Mouse (Mus musculus) layer of hippocampus, adult 9-11 months (tissue): ENCODE measurements around the gene Nectin2.
"Not testable (repeated sequence)": the region's sequence is repeated elsewhere in the genome, so short reads cannot be mapped to it uniquely, and the experiment has no call there.

Experiments used
- DNase-seq: peaks from one replicate; pipeline ENCODE4 v3.0.0; 2022

Nectin2 gene

DNA sequence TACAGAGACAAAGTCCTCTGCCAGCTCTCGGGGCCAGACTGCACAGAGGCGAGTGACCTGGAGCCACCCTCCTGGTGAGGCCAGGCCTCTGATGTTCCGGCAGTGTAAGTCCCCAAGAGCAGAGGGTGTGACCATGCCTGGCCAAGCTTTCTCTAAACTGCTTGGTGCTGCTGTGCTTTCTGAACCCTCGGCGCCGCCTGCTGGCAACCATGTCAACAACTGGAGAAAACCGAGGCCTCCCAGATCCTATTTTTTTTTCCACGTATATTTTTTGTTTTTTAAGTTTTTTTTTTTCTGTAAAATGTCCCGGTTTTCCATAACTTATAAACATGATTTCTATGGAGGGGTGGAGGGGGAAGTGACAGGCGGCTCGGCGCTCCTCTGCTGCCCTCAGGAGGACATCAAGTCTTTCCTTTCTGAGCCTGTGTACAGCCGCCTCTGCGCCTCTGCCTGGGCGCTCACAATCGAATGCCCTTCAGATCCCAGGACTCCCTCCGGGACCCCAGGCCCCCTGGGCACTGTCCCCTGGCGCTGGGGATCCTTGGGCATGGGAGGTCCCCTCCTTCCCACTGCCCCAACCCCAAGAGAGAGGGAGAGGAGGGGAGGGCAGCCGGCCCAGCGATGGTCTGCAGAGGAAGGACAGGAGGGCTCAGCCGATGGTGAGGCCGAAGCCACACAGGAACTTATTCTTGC, 49.1 kb downstream of the Nectin2 start:
- peak; percentile 71 for DNase-seq

- DNase-seq, result no peak
Measured at GRCm38 (mm10) chr7:19700299-19701068, 49.8 kb downstream of the Nectin2 start.

- DNase-seq, result no peak
Measured at GRCm38 (mm10) chr7:19699827-19700148, 50.5 kb downstream of the Nectin2 start.

DNA sequence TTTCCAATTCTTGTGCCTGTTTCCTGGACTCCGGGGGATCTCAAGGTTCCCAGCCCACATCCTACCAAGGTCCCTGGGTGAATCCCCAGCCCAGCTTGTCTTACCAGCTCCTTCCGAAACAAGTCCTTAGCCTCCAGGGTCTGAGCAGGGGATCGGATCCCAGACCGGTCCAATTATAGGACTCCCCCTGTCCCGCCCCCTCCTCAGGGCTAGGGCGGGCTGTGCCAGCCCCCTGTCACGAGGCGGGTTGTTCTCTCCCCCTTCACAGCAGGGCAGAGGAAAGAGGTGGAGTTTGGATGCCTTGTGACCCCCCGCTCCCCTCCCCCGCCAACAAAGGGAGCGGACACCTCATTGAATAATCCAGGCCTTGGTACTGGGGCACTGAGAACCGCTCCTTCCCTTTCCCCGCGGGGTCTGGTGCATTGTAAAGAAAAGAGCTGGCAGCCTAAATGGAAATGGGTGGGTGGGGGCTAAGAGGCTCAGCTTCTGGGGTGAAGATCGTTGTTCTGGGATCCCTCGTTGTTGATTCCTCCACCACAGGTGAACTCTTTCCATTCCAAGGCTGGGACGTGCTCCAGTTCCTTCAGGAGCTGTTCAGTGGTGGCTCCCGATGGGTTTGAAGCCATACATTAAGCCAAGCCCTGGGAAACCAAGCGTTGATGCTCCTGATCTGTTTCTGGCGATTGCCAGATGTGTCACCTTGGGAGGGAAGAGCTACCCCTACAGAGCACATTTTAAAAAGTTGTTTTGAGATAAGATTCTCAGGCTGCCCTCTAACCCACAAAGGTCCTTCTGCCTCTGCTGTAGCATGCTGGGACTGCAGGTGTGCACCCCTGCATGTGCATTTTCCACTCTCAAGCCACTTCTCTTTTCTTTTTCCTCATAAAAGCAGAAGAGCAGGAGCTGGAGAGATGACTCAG, 51.1 kb downstream of the Nectin2 start, which contains the start of gene Apoe:
Apoe (minus strand) TSS at position 282 of the 920 bp plus-strand sequence.
- DNase-seq, result peak; percentile 91

DNA sequence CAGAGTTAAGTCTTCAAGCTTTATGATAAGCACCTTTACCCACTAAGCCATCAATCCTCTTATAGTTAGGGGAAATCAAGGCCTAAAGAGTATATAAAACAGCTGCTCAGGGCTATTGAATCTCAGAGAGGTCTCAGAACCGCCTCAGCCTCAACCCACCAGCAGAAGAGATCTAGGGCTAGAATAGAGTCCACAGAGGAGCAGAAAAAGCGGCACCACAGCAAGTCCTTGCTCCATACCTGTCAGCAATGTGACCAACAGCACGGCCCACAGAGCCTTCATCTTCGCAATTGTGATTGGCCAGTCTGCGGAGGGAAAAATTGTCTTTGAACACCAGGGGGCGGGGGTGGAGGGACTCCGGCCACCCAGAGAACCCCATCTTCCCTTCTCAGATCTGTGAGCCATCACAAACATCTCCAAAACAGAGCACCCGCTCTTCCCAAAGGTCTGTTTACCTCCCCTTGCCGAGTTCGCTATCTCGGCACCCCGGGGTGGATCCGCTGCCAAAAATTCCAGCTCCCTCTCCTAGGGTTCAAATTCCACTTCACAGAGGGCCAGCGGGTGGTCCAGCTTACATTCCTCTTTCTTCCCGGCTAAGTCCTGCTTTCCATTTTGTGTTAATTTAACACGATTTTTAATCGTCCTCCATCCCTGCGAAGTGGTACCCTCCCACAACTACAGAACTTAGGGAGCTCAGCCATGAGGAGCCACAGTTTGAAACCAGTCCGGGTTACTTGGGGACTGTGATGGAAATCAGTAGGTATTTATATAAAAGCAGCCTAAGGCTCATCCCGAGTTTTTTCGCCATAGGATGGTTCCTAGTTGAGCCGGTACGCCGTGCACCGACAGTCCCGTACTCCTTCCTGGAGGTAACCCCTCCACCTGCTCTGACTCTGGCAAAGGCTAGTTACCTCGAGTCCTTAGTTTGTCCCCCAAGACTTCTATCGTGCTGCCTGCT, 52.1 kb downstream of the Nectin2 start:
- DNase-seq, result no peak

DNA sequence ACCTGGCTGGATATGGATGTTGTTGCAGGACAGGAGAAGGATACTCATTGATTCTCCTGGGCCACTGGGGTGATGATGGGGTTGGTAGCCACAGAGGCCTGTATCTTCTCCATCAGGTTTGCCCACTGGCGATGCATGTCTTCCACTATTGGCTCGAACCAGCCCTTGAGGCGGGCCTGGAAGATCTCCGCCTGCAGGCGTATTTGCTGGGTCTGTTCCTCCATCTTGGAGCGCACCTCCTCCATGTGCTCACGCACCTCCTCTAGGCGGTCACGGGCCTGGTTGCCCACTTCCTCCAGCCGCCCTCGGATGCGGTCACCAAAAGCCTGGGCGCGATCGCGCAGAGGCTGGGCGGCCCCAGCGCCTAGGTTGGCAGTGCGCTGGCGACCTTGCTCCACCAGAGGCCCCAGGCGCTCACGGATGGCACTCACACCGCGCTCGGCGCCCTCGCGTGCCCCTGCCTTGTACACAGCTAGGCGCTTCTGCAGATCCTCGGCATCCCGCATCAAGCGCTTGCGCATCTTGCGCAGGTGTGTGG, 53.9 kb downstream of the Nectin2 start:
- no peak for DNase-seq

GRCm38 (mm10) chr7:19695881-19696280, 54.4 kb downstream of the Nectin2 start:
- no peak for DNase-seq

DNA sequence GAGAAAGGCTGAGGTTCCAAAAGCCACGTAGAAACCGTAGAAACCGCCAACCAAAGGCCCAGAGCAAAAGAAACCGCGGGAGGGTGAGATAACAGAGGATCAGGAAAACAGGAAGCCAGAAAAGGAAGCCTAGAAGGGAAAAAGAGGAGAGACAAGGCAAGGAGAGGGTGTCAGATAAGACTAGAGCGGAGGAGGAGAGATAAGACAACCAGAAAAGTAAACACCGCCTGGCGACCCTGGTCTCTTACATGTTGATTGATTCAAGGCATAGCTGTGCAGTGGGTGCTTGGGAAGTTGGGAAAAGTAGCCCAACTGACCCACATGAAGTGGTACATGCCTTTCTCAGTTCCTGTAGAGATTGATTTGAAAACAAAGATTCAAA, 55.1 kb downstream of the Nectin2 start:
- DNase-seq, result no peak

- no peak for DNase-seq
Measured at GRCm38 (mm10) chr7:19694336-19695212, 55.7 kb downstream of the Nectin2 start.

DNA sequence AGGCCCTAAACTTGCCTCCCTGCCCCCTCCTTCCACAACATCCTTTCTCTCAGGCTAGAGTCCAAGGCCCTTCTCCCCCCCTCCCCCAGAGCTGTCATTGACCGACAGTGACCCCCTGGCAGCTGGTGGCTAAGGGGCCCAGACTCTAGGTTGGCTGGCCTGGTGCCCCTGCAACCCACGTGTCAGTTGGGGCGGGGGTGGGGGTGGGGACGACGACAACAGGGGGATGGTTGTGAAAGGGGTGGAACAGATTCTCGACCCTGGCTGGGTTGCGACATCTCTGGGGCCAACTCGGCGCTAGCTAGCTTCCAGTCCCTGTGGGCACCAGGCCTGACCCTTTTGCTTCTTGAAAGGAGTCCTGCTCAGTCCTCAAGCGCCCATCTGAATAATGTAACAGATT, 56.9 kb downstream of the Nectin2 start:
- DNase-seq, result peak; percentile 84

GRCm38 (mm10) chr7:19691873-19692865, 58.1 kb downstream of the Nectin2 start, which contains the start of gene Apoc1:
Apoc1 (minus strand) TSS chr7:19692660.
- no peak for DNase-seq

DNA sequence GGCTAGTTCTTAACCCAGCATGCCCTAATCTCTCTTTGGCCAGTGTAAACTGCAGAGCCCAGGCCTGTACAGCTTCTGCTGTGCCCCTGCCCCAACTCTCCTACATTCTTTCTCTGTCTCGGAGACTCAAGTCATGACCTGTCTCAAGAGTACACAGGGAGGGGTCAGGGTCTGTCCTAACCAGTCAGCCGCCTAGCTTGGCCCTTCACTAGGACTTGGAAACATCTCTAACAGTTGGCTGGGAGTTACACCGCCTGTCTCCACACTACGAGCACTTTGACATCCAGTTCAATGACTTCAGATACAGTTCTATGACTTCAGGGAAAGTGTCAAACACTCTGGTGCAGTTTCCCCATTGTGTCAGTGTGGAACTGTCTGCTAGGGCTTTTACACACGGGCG, 58.8 kb downstream of the Nectin2 start:
- DNase-seq, result no peak

GRCm38 (mm10) chr7:19690845-19691244, 59.4 kb downstream of the Nectin2 start:
- no peak for DNase-seq

GRCm38 (mm10) chr7:19688611-19689010, 61.7 kb downstream of the Nectin2 start:
- no peak for DNase-seq

DNA sequence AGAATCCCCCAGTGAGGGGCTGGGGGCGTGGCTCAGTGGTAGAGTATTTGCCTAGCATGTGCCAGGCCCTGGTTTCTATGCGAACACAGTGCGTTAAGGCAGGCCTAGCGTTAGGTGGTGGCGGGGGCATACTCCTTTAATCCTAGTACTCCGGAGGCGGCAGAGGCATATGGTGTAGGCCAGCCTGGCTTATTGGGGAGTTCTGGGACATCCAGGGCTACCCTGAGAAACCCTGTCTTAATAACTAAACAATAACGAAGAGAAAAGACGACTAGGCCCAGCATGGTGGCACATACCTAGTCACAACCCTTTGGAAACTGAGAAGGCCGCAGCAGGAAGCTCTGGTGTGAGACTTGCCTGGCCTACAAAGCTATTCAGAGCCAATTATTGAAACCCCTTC, 62.2 kb downstream of the Nectin2 start:
- no peak for DNase-seq

- DNase-seq, result not testable (repeated sequence)
Measured at GRCm38 (mm10) chr7:19686927-19687583, 63.2 kb downstream of the Nectin2 start.

GRCm38 (mm10) chr7:19686521-19686920, 63.8 kb downstream of the Nectin2 start:
- DNase-seq, result no peak

DNA sequence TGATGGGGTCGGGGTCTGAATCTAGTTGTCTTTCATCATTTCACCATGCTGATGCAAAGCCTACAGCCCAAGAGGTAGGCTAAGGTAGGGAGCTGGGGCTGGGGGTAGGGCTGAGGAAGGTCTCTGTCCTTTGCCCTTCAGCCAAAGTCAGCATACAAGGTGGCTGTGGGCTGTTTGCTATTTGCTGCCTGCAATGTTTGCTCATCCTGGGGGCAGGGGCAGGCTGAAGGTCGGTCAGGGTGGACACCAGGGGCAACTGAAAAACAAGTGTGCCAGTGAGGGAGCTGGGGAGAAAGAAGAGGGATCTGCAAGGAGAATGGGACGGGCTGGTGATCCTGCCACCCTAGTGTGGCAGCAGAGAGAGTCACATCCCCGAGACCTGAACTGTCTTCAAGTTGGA, 64.9 kb downstream of the Nectin2 start:
- DNase-seq, result no peak

DNA sequence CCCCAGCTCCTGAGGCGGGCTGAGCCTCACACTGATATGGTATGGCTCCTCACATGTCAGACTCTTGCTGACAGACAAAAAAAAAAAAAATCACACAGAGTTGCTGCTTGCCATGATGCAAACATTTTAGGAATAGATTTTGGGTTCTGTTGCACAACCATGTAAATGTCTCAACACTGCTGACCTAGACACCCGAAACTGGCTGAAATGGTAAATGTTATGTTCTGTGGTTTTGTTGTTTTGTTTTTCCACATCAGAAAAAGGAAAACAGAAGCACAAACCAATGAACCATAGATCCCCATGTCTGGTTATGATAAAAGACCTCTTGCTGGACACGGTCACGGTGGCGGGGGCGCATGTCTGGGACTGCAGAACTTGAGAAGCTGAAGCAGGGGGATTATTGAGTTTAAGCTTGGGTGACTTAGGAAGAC, 66.5 kb downstream of the Nectin2 start:
- DNase-seq, result no peak
